Mouse (Mus musculus): ENCODE results near the gene Atp13a4.

- no peak for TF ChIP-seq CTCF (IDR thresholded peaks at IDR 0.05; ENCODE audit: low read depth, low read length)
- no peak for TF ChIP-seq EP300 (IDR thresholded peaks at IDR 0.05; ENCODE audit: insufficient read depth, low read depth, low read length)
Observed at GRCm38 (mm10) chr16:29559667-29560066, 15.0 kb upstream of the Atp13a4 start.
